Mouse (Mus musculus): ENCODE results near the gene Spata6.

Gene Spata6

DNA sequence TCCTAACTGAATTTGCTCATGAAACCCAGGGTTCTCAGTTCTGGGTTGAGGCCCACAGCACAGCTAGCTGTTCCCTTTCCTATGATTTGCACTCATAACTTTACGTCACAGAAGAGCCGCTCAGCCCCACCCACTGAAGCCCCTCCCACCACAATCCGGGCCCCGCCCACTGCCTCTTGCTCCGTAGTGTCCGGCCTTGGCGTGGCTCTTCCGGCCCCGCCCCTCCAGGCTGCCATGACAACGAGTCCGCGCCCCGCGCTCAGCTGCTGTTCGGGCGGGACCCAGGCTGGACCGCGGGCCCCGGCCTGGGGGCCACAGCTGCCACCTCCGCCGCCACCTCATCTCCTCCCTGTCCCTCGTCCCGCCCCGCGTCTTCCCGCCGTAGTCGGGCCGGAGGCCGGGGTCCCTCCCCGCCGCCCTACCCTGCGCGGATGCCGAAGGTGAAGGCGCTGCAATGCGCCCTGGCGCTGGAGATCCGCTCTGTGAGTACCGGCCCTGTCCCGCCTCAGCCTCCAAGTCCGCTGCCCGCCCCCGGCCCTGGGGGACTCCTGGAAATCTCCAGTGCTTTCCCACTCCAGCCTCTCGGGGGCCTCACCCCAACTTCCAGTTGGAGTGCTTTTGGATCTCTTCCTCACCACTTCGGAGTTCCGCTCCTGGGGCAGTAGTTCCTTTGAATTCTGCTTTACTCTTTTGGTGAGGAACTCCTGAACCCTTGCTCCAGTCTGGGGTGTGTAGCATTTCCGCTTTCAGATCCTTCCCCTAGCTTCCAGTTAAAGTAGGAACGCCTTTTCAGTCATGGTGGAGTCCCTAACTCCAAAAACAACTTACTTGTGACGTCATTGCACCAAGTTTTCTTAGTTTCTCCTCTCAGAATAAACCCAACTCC is at the start of gene Spata6:
Gene Spata6 (plus strand): TSS at position 209 of the 886 bp plus-strand sequence.
- peak; percentile 94 for DNase-seq (ENCODE audit: extremely low spot score)

- DNase-seq (ENCODE audit: extremely low spot score) = peak; percentile 7
Observed at GRCm38 (mm10) chr4:111670566-111671421, 49.0 kb upstream of the Spata6 start.

GRCm38 (mm10) chr4:111671440-111671839 is 48.3 kb upstream of the Spata6 start:
- DNase-seq (ENCODE audit: extremely low spot score) = no peak

DNA sequence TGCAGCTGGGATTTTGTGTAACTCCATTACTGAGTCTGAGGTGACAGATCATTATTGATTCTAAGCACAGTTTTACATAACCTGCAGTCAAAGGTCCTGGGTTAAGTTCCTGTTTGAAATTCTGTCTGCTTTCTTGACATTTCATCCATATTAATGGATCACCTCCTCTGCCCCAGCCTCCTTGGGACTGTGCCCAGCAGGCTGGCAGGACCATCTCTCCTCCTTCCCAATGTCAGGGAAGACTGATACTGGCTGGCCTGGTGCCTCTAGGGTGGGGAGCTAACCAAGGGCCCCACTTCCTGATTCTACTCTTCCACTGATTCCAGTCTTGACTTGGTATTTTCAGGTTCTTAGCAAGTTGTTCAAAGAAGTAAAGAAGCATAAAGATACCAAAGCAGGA is 45.9 kb upstream of the Spata6 start:
- no peak for DNase-seq (ENCODE audit: extremely low spot score)

DNA sequence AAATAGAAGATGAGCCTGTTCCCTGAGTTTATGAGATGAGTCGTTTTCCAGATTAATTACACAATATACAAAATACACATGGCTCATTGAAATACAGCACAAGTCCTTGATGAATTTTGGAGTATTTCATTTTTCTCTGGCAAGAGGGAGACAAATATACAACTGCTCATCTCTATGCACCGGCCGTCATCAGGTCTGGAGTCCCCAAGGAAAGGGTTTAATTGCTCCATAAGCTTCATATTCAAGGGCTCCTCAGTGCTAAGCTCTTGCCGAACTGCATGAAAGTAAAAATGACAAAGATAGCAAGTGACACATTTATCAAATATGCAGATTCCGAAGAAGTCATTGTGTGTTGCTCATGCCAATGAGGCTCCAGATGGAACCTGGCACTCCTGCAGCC is 37.9 kb upstream of the Spata6 start:
- DNase-seq (ENCODE audit: extremely low spot score) = no peak

GRCm38 (mm10) chr4:111682793-111683192 is 37.0 kb upstream of the Spata6 start:
- DNase-seq (ENCODE audit: extremely low spot score) = no peak

GRCm38 (mm10) chr4:111683843-111684242 is 35.9 kb upstream of the Spata6 start:
- no peak for DNase-seq (ENCODE audit: extremely low spot score)

DNA sequence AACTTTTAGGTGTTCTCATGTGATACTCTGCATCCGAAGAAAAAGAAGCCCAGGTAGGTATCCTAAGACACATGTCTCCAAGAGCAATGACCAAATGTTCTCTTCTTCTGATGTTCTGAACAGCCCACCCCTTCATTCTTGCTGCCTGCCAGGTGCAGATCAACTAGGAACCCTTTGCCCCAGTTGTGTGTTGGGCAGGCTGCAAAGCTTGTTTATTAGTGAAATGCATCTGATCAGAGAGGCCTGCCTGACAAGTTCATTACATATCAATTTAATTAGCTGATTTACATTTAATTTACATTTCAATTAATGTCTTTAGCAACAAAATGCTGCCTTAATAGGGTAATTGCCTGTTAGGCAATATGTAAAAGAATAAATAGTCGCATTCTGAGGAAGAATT is 33.8 kb upstream of the Spata6 start:
- DNase-seq (ENCODE audit: extremely low spot score) = no peak

DNA sequence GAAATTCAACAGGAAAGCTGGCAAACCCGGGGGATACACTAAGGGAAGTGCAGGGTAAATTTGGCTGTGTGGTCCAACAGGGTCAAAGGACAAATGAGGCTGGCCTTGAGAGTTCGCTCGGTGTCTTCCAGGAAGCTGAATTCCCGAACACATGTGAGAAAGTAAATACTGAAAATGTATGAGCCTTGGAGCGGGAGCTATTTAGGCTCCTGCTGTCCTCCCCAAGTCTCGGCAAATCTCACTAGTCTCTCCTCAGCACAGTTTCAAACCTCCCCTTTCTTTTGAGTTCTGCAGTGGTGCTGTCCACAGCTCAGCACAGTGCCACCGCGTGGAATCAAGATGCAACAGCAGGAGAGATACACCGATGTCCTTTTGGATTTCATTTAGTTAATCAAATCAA is 32.8 kb upstream of the Spata6 start:
- DNase-seq (ENCODE audit: extremely low spot score) = peak; percentile 65

GRCm38 (mm10) chr4:111687613-111688012 is 32.2 kb upstream of the Spata6 start:
- peak; percentile 78 for DNase-seq (ENCODE audit: extremely low spot score)

DNA sequence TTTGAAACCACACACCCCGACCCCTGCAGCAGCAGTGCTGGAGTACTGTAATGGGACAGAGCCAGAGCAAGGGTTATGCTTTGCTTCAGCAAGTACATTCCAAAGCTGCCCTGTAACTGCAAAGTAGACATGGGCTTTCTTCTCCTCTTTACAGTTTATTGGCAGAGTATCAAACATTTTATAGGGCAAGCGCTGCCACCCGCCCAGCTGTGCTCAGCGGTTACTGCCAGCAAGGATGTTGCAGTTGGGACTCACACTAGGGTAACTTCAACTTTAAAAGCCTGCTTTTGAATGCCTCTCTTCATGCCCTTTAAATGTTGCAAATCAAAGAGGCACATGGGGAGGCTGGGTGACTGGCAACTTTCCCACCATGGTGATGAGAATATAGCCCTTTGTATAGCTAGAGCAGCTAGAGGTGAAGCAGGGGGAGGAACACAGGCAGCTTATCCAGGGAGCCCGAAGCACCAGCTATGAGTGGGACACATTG is 28.7 kb upstream of the Spata6 start:
- no peak for DNase-seq (ENCODE audit: extremely low spot score)

DNA sequence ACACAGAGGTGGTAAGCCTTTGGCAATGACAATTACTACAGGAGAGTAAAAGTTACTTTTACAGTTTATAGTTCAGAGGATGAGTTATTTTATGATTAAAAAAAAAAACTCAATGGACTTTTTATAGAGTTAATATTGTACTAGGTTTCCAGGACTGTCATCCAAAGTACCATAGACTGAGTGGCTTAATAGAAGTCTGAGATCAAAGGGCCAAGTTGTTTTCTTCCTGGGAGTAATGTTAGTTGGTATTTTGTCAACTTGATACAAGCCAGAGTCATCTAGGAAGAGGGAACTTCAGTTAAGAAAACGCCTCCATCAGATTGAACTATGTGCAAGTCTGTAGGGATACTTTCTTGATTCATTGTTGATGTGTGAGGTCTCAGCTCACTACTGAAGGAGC is 18.4 kb upstream of the Spata6 start:
- DNase-seq (ENCODE audit: extremely low spot score) = no peak

GRCm38 (mm10) chr4:111704126-111704525 is 15.7 kb upstream of the Spata6 start:
- DNase-seq (ENCODE audit: extremely low spot score) = no peak

- no peak for DNase-seq (ENCODE audit: extremely low spot score)
Observed at GRCm38 (mm10) chr4:111704975-111705374, 14.8 kb upstream of the Spata6 start.

GRCm38 (mm10) chr4:111719296-111719695 is 488 bp upstream of the Spata6 start:
- no peak for DNase-seq (ENCODE audit: extremely low spot score)

DNA sequence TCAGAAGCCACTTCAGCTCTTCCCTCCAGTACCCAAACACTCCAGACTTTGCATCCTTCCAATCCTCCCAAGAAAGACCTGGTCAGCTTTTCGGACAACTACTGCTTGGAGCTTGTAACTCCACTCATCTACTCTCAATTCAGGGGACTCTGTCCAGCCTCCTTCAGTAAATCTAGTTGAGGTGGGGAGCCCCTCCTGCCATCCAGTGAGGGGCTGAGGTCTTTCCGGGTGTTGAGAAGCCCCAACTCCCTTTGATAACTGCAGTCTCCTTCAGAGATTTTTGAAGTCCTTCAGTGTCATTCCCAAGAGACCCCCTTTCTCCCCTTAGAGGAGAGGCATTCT is 849 bp downstream of the Spata6 start:
- no peak for DNase-seq (ENCODE audit: extremely low spot score)

DNA sequence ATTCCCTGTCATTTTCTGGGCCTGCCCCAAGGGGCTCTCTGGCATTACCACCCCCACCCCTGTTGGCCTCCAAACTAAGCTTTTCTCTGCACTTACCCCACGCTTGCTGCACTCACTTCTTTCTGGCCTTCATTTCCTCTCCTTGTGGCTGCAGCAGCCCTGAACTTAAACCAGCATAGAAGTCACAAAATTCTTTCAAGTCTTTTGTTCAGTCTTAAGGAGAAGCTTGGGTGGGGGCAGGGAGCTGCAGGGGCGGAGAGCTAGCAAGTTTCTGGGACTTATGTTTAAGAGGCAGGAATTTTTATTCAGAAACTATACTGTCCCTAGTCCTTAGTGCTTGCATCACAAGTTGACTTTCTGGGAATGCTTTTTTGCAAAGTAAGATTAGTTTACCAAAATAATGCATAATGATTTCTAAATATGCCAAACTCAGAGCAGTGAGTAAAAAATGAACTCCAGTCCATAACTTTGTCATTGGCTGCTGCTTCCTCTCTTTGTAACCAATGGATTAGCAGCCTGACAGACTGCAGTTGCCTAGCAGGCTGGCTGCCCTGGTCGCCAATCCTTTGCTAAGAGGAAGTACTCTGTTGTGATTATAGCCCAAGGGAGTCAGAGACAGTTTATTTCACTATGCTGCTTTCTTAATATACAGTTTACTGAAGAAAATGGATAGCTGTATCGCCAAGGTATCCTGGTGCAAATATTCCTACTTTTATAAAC is 1.5 kb downstream of the Spata6 start:
- DNase-seq (ENCODE audit: extremely low spot score) = peak; percentile 24

DNA sequence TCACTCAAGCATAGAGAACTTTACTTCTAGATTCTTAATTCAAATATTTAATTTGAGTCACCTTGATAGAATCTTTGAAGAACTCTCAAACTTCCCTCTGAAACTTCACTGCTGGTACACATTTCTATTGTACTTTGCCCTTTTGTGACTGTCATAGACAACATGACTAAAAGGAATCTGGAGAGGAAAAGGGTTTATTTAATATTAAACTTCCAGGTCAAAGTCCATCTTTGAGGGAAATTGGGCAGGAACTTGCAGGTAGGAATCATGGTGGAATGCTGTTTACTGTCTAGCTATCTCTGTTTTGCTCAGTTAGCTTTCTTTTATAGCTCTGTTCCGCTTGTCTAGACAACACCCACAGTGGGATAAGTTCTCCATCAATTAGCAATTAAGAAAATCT is 17.8 kb downstream of the Spata6 start:
- no peak for DNase-seq (ENCODE audit: extremely low spot score)

GRCm38 (mm10) chr4:111780533-111780932 is 60.7 kb downstream of the Spata6 start:
- peak; percentile 2 for DNase-seq (ENCODE audit: extremely low spot score)

- DNase-seq (ENCODE audit: extremely low spot score) = no peak
Observed at GRCm38 (mm10) chr4:111799892-111800291, 80.1 kb downstream of the Spata6 start.

DNA sequence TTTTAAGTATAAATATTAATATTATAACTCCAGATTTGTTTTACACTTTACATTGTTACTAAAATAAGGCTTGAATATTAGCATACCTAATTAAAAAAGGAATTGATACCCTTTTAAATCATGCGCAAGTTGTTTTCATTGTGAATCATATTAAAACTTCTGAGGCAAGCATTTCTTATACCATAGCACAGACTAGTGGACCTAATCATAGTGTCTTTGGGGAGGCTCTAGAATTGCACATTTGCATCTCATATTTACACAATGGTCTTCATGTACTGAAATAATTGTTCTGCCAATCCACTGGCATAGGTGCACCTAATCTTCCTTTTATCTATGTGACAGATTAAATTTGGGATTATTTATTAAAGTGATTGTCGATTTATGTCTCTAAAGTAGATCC is 83.4 kb downstream of the Spata6 start:
- no peak for DNase-seq (ENCODE audit: extremely low spot score)

GRCm38 (mm10) chr4:111817478-111817877 is 97.7 kb downstream of the Spata6 start:
- peak; percentile 3 for DNase-seq (ENCODE audit: extremely low spot score)
